ENCODE assay signal across 19 mouse cellular contexts in the genomic region with DNA sequence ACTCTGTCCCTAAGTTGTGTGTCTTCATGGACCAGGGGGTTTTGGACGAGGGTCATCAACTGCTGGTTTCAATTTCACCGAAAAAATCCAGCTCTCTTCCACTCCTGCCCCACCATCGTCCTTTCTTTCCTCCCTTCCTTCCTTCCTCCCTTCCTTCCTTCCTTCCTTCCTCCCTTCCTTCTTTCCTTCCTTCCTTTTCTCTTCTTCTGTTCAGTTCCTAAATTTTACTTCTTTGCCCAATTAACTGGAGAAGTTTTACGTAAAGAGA. TPM values are rescaled to one million over a fixed set of nuclear protein-coding genes. Genes with fewer than 3 reads are reported as not detected.
DNase-seq lines count a peak whose midpoint lies in the region; ATAC-seq lines count a peak whose summit lies in the region.
"Had no signal": no experiment of that assay in that cellular context is flagged by ENCODE, and none has a peak within 500 bp of the region (broad histone marks: within the 10 kb centered on the region; RNA-seq: fewer than 3 reads in every experiment).

No protein-coding gene starts in this region.

- DNase-seq in heart, adult 9 months (ENCODE audit: low spot score in 2 of 2), result no peak
- DNase-seq in midbrain, embryonic 11.5 days (ENCODE audit: low spot score, missing footprints), result peak; percentile 94
- DNase-seq in right cerebral cortex, postnatal 14 days, result no peak
- no peak for DNase-seq in testis, postnatal 10 days (ENCODE audit: low spot score)
- DNase-seq: adrenal gland, postnatal 25 days; cerebellum, adult 11 months; gastrocnemius, postnatal 14 days had no signal

- H3K4me2 ChIP-seq in heart, embryonic 12.5 days, result no peak overlapping the region
- H3K4me2 ChIP-seq in midbrain, embryonic 11.5 days, result no peak overlapping the region
- no peak overlapping the region for H3K4me2 ChIP-seq in midbrain, embryonic 13.5 days (replicated peaks)
- H3K4me2 ChIP-seq in embryonic facial prominence, embryonic 12.5 days (replicated peaks), result peak overlapping the region; percentile 94
- peak overlapping the region; percentile 91 for H3K4me2 ChIP-seq in limb, embryonic 13.5 days (replicated peaks)
- H3K4me2 ChIP-seq: forebrain, embryonic 13.5 days had no signal

- H3K9ac ChIP-seq in heart, embryonic 12.5 days, result no peak overlapping the region
- no peak overlapping the region for H3K9ac ChIP-seq in midbrain, embryonic 11.5 days (ENCODE audit: low read length)
- H3K9ac ChIP-seq in midbrain, embryonic 13.5 days (replicated peaks), result no peak overlapping the region
- no peak overlapping the region; the same call in 1 of the 2 replicates for H3K9ac ChIP-seq in embryonic facial prominence, embryonic 12.5 days
- H3K9ac ChIP-seq in limb, embryonic 13.5 days, result peak overlapping the region; percentile 51; the same call in 1 of the 2 replicates
- H3K9ac ChIP-seq: forebrain, embryonic 13.5 days; liver, embryonic 14.5 days had no signal

- ATAC-seq in heart, embryonic 12.5 days (ENCODE audit: insufficient number of reproducible peaks, low FRiP score), result no peak
- ATAC-seq in midbrain, embryonic 11.5 days (ENCODE audit: low FRiP score), result no peak
- no peak for ATAC-seq in midbrain, embryonic 13.5 days
- ATAC-seq in embryonic facial prominence, embryonic 12.5 days (ENCODE audit: insufficient number of reproducible peaks, insufficient read depth, low FRiP score, low TSS enrichment), result no peak
- no peak for ATAC-seq in limb, embryonic 13.5 days (ENCODE audit: low FRiP score, low read depth)
- ATAC-seq: forebrain, embryonic 13.5 days; hindbrain, postnatal 0 days; intestine, postnatal 0 days had no signal

- 0 out of 2 replicates have a peak overlapping the region, but pooled peaks have one; percentile 78 for H3K4me3 ChIP-seq in heart, embryonic 12.5 days
- no peak overlapping the region for H3K4me3 ChIP-seq in midbrain, embryonic 11.5 days (ENCODE audit: low read depth, low read length)
- no peak overlapping the region for H3K4me3 ChIP-seq in midbrain, embryonic 13.5 days (replicated peaks)
- H3K4me3 ChIP-seq in embryonic facial prominence, embryonic 12.5 days, result peak overlapping the region; percentile 26; the same call in 1 of the 2 replicates
- peak overlapping the region; percentile 77 for H3K4me3 ChIP-seq in limb, embryonic 13.5 days

- peaks cover 65% of the 10 kb centered on the region for H3K4me1 ChIP-seq in heart, embryonic 12.5 days (replicated peaks)
- H3K4me1 ChIP-seq in midbrain, embryonic 11.5 days (ENCODE audit: control insufficient read depth, insufficient read depth, low read length), result peaks cover 57% of the 10 kb centered on the region
- H3K4me1 ChIP-seq in midbrain, embryonic 13.5 days (replicated peaks), result peaks cover 73% of the 10 kb centered on the region
- H3K4me1 ChIP-seq in embryonic facial prominence, embryonic 12.5 days, result peaks cover 83% of the 10 kb centered on the region
- H3K4me1 ChIP-seq in limb, embryonic 13.5 days, result peaks cover 90% of the 10 kb centered on the region

- peaks cover 10% of the 10 kb centered on the region for H3K36me3 ChIP-seq in heart, embryonic 12.5 days
- 0 out of 2 replicates have a peak, but pooled peaks cover 3% of the 10 kb centered on the region for H3K36me3 ChIP-seq in midbrain, embryonic 11.5 days (ENCODE audit: control insufficient read depth, insufficient read depth, low read length)
- H3K36me3 ChIP-seq in midbrain, embryonic 13.5 days, result peaks cover 7% of the 10 kb centered on the region
- H3K36me3 ChIP-seq in embryonic facial prominence, embryonic 12.5 days, result peaks cover 8% of the 10 kb centered on the region
- H3K36me3 ChIP-seq in limb, embryonic 13.5 days, result peaks cover 10% of the 10 kb centered on the region

- H3K27ac ChIP-seq in heart, embryonic 12.5 days (ENCODE audit: poor library complexity, severe bottlenecking), result no peak overlapping the region
- no peak overlapping the region for H3K27ac ChIP-seq in midbrain, embryonic 11.5 days (ENCODE audit: low read depth, low read length)
- no peak overlapping the region for H3K27ac ChIP-seq in midbrain, embryonic 13.5 days
- peak overlapping the region; percentile 77 for H3K27ac ChIP-seq in embryonic facial prominence, embryonic 12.5 days
- peak overlapping the region; percentile 80; the same call in 1 of the 2 replicates for H3K27ac ChIP-seq in limb, embryonic 13.5 days
- H3K27ac ChIP-seq: forebrain, embryonic 13.5 days; hindbrain, postnatal 0 days; liver, embryonic 14.5 days had no signal

- 5% methylated on average over 4 of the region's 4 CpGs for WGBS in heart, embryonic 12.5 days
- WGBS in midbrain, embryonic 11.5 days, result 2% methylated on average over 4 of the region's 4 CpGs
- 2% methylated on average over 4 of the region's 4 CpGs for WGBS in midbrain, embryonic 13.5 days
- WGBS in embryonic facial prominence, embryonic 12.5 days, result 0% methylated on average over 4 of the region's 4 CpGs
- 6% methylated on average over 4 of the region's 4 CpGs for WGBS in limb, embryonic 13.5 days

- H3K27me3 ChIP-seq in heart, embryonic 12.5 days (replicated peaks), result peaks cover 80% of the 10 kb centered on the region
- peaks cover 76% of the 10 kb centered on the region for H3K27me3 ChIP-seq in midbrain, embryonic 11.5 days (ENCODE audit: control insufficient read depth, insufficient read depth, low read length)
- peaks cover 78% of the 10 kb centered on the region for H3K27me3 ChIP-seq in midbrain, embryonic 13.5 days
- peaks cover 79% of the 10 kb centered on the region for H3K27me3 ChIP-seq in embryonic facial prominence, embryonic 12.5 days
- peaks cover 67% of the 10 kb centered on the region for H3K27me3 ChIP-seq in limb, embryonic 13.5 days

- no peaks in the 10 kb centered on the region for H3K9me3 ChIP-seq in heart, embryonic 12.5 days (replicated peaks)
- no peaks in the 10 kb centered on the region for H3K9me3 ChIP-seq in midbrain, embryonic 11.5 days (ENCODE audit: control insufficient read depth, low read length)
- no peaks in the 10 kb centered on the region for H3K9me3 ChIP-seq in midbrain, embryonic 13.5 days
- no peaks in the 10 kb centered on the region for H3K9me3 ChIP-seq in embryonic facial prominence, embryonic 12.5 days
- H3K9me3 ChIP-seq in limb, embryonic 13.5 days, result no peaks in the 10 kb centered on the region
- H3K9me3 ChIP-seq: forebrain, embryonic 13.5 days had no signal

RNA-seq across cellular contexts. Expression of a gene that starts 2.4 kb away (rescaled TPM):
- 7.3 and 8.8 TPM in 2 replicates for polyA plus RNA-seq in heart, embryonic 12.5 days (2016; fragmentation: Nextera tagmentation; extraction: Ambion mirVana)
- 11.3 and 11.9 TPM in 2 replicates for polyA plus RNA-seq in midbrain, embryonic 11.5 days (2014; fragmentation: Nextera tagmentation; extraction: Ambion mirVana)
- 9.8 and 15.2 TPM in 2 replicates for polyA plus RNA-seq in midbrain, embryonic 13.5 days (2015; fragmentation: Nextera tagmentation; extraction: Ambion mirVana)
- polyA plus RNA-seq in embryonic facial prominence, embryonic 12.5 days (2016; fragmentation: Nextera tagmentation; extraction: Ambion mirVana), result 9.4 and 10.8 TPM in 2 replicates
- polyA plus RNA-seq in limb, embryonic 13.5 days (2015; fragmentation: Nextera tagmentation; extraction: Ambion mirVana), result 9.4 and 10.6 TPM in 2 replicates

RNA-seq across cellular contexts. Expression of a gene that starts 20.4 kb away (rescaled TPM):
- 29.3 and 30.5 TPM in 2 replicates for polyA plus RNA-seq in heart, embryonic 12.5 days (2016; fragmentation: Nextera tagmentation; extraction: Ambion mirVana)
- polyA plus RNA-seq in midbrain, embryonic 11.5 days (2014; fragmentation: Nextera tagmentation; extraction: Ambion mirVana), result 66.7 and 70.5 TPM in 2 replicates
- polyA plus RNA-seq in midbrain, embryonic 13.5 days (2015; fragmentation: Nextera tagmentation; extraction: Ambion mirVana), result 34.7 and 35.5 TPM in 2 replicates
- 103 and 105 TPM in 2 replicates for polyA plus RNA-seq in embryonic facial prominence, embryonic 12.5 days (2016; fragmentation: Nextera tagmentation; extraction: Ambion mirVana)
- polyA plus RNA-seq in limb, embryonic 13.5 days (2015; fragmentation: Nextera tagmentation; extraction: Ambion mirVana), result 62.8 and 66.7 TPM in 2 replicates

RNA-seq across cellular contexts. Expression of a gene that starts 42.8 kb away (rescaled TPM):
- polyA plus RNA-seq in heart, embryonic 12.5 days (2016; fragmentation: Nextera tagmentation; extraction: Ambion mirVana), result 13.2 and 14.9 TPM in 2 replicates
- 6.3 and 7.0 TPM in 2 replicates for polyA plus RNA-seq in midbrain, embryonic 11.5 days (2014; fragmentation: Nextera tagmentation; extraction: Ambion mirVana)
- polyA plus RNA-seq in midbrain, embryonic 13.5 days (2015; fragmentation: Nextera tagmentation; extraction: Ambion mirVana), result 14.1 and 16.3 TPM in 2 replicates
- 11.7 and 12.3 TPM in 2 replicates for polyA plus RNA-seq in embryonic facial prominence, embryonic 12.5 days (2016; fragmentation: Nextera tagmentation; extraction: Ambion mirVana)
- 10.7 and 11.3 TPM in 2 replicates for polyA plus RNA-seq in limb, embryonic 13.5 days (2015; fragmentation: Nextera tagmentation; extraction: Ambion mirVana)

RNA-seq across cellular contexts. Expression of a gene that starts 55.2 kb away (rescaled TPM):
- polyA plus RNA-seq in heart, embryonic 12.5 days (2016; fragmentation: Nextera tagmentation; extraction: Ambion mirVana), result not detected in 2 replicates
- polyA plus RNA-seq in midbrain, embryonic 11.5 days (2014; fragmentation: Nextera tagmentation; extraction: Ambion mirVana), result not detected in 2 replicates
- polyA plus RNA-seq in midbrain, embryonic 13.5 days (2015; fragmentation: Nextera tagmentation; extraction: Ambion mirVana), result not detected in 2 replicates
- polyA plus RNA-seq in embryonic facial prominence, embryonic 12.5 days (2016; fragmentation: Nextera tagmentation; extraction: Ambion mirVana), result not detected in 2 replicates
- polyA plus RNA-seq in limb, embryonic 13.5 days (2015; fragmentation: Nextera tagmentation; extraction: Ambion mirVana), result not detected in 2 replicates
- polyA plus RNA-seq: forebrain, embryonic 13.5 days; hindbrain, postnatal 0 days; kidney, embryonic 16.5 days; liver, embryonic 14.5 days; neural tube, embryonic 14.5 days; stomach, embryonic 14.5 days; thymus, postnatal 0 days had no signal

Comparison
In these comparisons a context has a peak if more than half of its experiments do, and no peak if none do; other contexts are left out.
1. H3K27ac ChIP-seq: peak in embryonic facial prominence, embryonic 12.5 days (single experiment) and limb, embryonic 13.5 days (single experiment); none in heart, embryonic 12.5 days (single experiment), midbrain, embryonic 11.5 days (single experiment) and midbrain, embryonic 13.5 days (single experiment).
2. H3K4me2 ChIP-seq: peak in embryonic facial prominence, embryonic 12.5 days (single experiment) and limb, embryonic 13.5 days (single experiment); none in heart, embryonic 12.5 days (single experiment), midbrain, embryonic 11.5 days (single experiment) and midbrain, embryonic 13.5 days (single experiment).
3. H3K4me3 ChIP-seq: peak in heart, embryonic 12.5 days (single experiment), embryonic facial prominence, embryonic 12.5 days (single experiment) and limb, embryonic 13.5 days (single experiment); none in midbrain, embryonic 11.5 days (single experiment) and midbrain, embryonic 13.5 days (single experiment).